Mouse (Mus musculus) liver, embryonic 14.5 days (tissue): ENCODE data around the gene Kcnmb2.

Experiments used
- CTCF ChIP-seq: IDR thresholded peaks from 2 replicates; pipeline ENCODE4 v1.5.1; 2016; ENCODE audit warnings: antibody characterized with exemption, low read depth, control low read depth
- EP300 ChIP-seq: IDR thresholded peaks from 2 replicates; pipeline ENCODE4 v1.6.1; 2016; ENCODE audit warnings: antibody characterized with exemption, low read depth

- TF ChIP-seq CTCF, result no peak
- TF ChIP-seq EP300, result no peak
Measured at GRCm38 (mm10) chr3:32067004-32067935, 165.0 kb downstream of the Kcnmb2 start.
